Mouse (Mus musculus) WW6 (cell line): ENCODE data around the gene Dlg1.
A peak's percentile ranks its signal among the peaks of the same experiment; 100 is the strongest.

Experiments
- DNase-seq: peaks from one replicate; pipeline ENCODE4 v3.0.0-alpha.2; 2013; ENCODE audit warnings: low read depth, low spot score

Dlg1 gene

GRCm38 (mm10) chr16:31663379-31664286, at the start of gene Dlg1:
TSS of gene Dlg1 (plus strand) at chr16:31663443.
- DNase-seq: peak; percentile 76

- DNase-seq: no peak
Measured at GRCm38 (mm10) chr16:31616382-31616781, 46.9 kb upstream of the Dlg1 start.

GRCm38 (mm10) chr16:31617128-31617527, 46.1 kb upstream of the Dlg1 start:
- DNase-seq: no peak

- DNase-seq: no peak
Measured at GRCm38 (mm10) chr16:31617823-31618371, 45.3 kb upstream of the Dlg1 start.

GRCm38 (mm10) chr16:31618671-31619070, 44.6 kb upstream of the Dlg1 start:
- DNase-seq: no peak

- no peak for DNase-seq
Measured at GRCm38 (mm10) chr16:31619675-31620335, 43.4 kb upstream of the Dlg1 start.

GRCm38 (mm10) chr16:31622356-31622755, 40.9 kb upstream of the Dlg1 start:
- DNase-seq: no peak

- no peak for DNase-seq
Measured at GRCm38 (mm10) chr16:31623136-31623535, 40.1 kb upstream of the Dlg1 start.

GRCm38 (mm10) chr16:31624749-31625148, 38.5 kb upstream of the Dlg1 start:
- no peak for DNase-seq

GRCm38 (mm10) chr16:31626331-31626730, 36.9 kb upstream of the Dlg1 start:
- DNase-seq: no peak

- peak; percentile 11 for DNase-seq
Measured at GRCm38 (mm10) chr16:31630381-31630780, 32.9 kb upstream of the Dlg1 start.

- no peak for DNase-seq
Measured at GRCm38 (mm10) chr16:31631046-31631445, 32.2 kb upstream of the Dlg1 start.

- no peak for DNase-seq
Measured at GRCm38 (mm10) chr16:31634371-31634770, 28.9 kb upstream of the Dlg1 start.

- no peak for DNase-seq
Measured at GRCm38 (mm10) chr16:31638393-31638792, 24.9 kb upstream of the Dlg1 start.

GRCm38 (mm10) chr16:31639946-31640345, 23.3 kb upstream of the Dlg1 start:
- no peak for DNase-seq

GRCm38 (mm10) chr16:31641776-31642175, 21.5 kb upstream of the Dlg1 start:
- no peak for DNase-seq

- DNase-seq: no peak
Measured at GRCm38 (mm10) chr16:31647221-31647620, 16.0 kb upstream of the Dlg1 start.

GRCm38 (mm10) chr16:31650788-31651187, 12.5 kb upstream of the Dlg1 start:
- no peak for DNase-seq

- DNase-seq: no peak
Measured at GRCm38 (mm10) chr16:31651541-31651940, 11.7 kb upstream of the Dlg1 start.

- no peak for DNase-seq
Measured at GRCm38 (mm10) chr16:31652115-31652843, 11.0 kb upstream of the Dlg1 start.

GRCm38 (mm10) chr16:31653616-31654015, 9.6 kb upstream of the Dlg1 start:
- no peak for DNase-seq

GRCm38 (mm10) chr16:31654021-31654420, 9.2 kb upstream of the Dlg1 start:
- no peak for DNase-seq
